9 mouse cellular contexts compared by ENCODE assay signal in the genomic region with DNA sequence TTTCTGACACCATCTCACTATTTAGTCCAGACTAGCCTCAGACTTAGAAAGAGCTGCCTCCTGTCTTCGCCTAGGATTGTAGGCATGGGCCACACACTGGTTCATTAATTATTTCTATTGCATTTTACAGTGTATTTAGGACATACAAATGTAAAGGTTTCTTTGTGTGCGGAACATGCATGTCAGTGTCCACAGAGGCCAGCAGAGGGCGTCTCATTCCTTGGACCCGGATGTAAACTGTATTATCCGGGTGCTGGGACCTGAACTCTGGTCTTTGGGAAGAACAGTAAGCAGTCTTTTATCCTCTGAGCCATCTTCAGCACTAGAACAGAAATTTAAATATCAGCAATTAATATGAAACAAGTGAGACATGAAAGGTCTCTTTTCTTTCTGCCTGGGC. TPM values are rescaled to one million over a fixed set of nuclear protein-coding genes. Genes with fewer than 3 reads are reported as not detected.
DNase-seq lines count a peak whose midpoint lies in the region; ATAC-seq and TF ChIP-seq lines count a peak whose summit lies in the region.
"Had no signal": no experiment of that assay in that cellular context is flagged by ENCODE, and none has a peak within 500 bp of the region (broad histone marks: within the 10 kb centered on the region; RNA-seq: fewer than 3 reads in every experiment).

No protein-coding gene starts in this region.

- peak; percentile 33; the same call in 1 of the 2 replicates for TF ChIP-seq CTCF in lung, adult 2 months (IDR thresholded peaks at IDR 0.05; ENCODE audit: insufficient read depth, low read length)
- TF ChIP-seq CTCF in bone marrow, adult 2 months (IDR thresholded peaks at IDR 0.05; ENCODE audit: control insufficient read depth, insufficient read depth, low read length): peak; percentile 39; the same call in 1 of the 2 replicates

- no peak overlapping the region for H3K4me3 ChIP-seq in lung, adult 2 months (replicated peaks; ENCODE audit: extremely low read depth, low read depth, low read length)
- H3K4me3 ChIP-seq in bone marrow, adult 2 months (replicated peaks; ENCODE audit: control insufficient read depth, low read depth, low read length): no peak overlapping the region
- peak overlapping the region; percentile 96; the same call in 1 of the 2 replicates for H3K4me3 ChIP-seq in hindbrain, embryonic 12.5 days

- H3K4me1 ChIP-seq in lung, adult 2 months (ENCODE audit: control insufficient read depth, insufficient read depth, low read length): peaks cover 3% of the 10 kb centered on the region
- no peaks in the 10 kb centered on the region for H3K4me1 ChIP-seq in bone marrow, adult 2 months (ENCODE audit: control insufficient read depth, insufficient read depth, low read length)
- H3K4me1 ChIP-seq in hindbrain, embryonic 12.5 days: peaks cover 26% of the 10 kb centered on the region

- H3K36me3 ChIP-seq in hindbrain, embryonic 12.5 days: peaks cover 30% of the 10 kb centered on the region

- H3K27me3 ChIP-seq in hindbrain, embryonic 12.5 days: no peaks in the 10 kb centered on the region

- TF ChIP-seq POLR2A in lung, adult 2 months (IDR thresholded peaks at IDR 0.05; ENCODE audit: borderline replicate concordance, extremely low read depth, low read depth, low read length): no peak
- no peak for TF ChIP-seq POLR2A in bone marrow, adult 2 months (IDR thresholded peaks at IDR 0.05; ENCODE audit: borderline replicate concordance, control insufficient read depth, low read depth, low read length)

- H3K27ac ChIP-seq in bone marrow, adult 2 months (ENCODE audit: control insufficient read depth, insufficient read depth, low read depth, low read length, poor library complexity): no peak overlapping the region
- no peak overlapping the region for H3K27ac ChIP-seq in hindbrain, embryonic 12.5 days

- 79% methylated on average over 5 of the region's 5 CpGs for WGBS in lung, adult 2 months
- WGBS in bone marrow, adult 2 months: 71% methylated on average over 5 of the region's 5 CpGs
- WGBS in hindbrain, embryonic 12.5 days: 78% methylated on average over 5 of the region's 5 CpGs

- H3K9me3 ChIP-seq in hindbrain, embryonic 12.5 days (replicated peaks): no peaks in the 10 kb centered on the region

- ATAC-seq in hindbrain, embryonic 12.5 days (ENCODE audit: low FRiP score): no peak

- DNase-seq in lung, adult 2 months: no peak
- DNase-seq in lung, postnatal 10 days: no peak
- DNase-seq in naive thymus-derived CD4-positive, alpha-beta T cell, adult 2 months (ENCODE audit: low read depth): peak; percentile 33
- no peak for DNase-seq in urinary bladder, adult 18-20 months (ENCODE audit: low spot score in 2 of 2)
- no peak for DNase-seq in yolk sac, embryonic 10.5 days (ENCODE audit: low spot score)
- DNase-seq in cerebellum, adult 9-11 months: no peak
- DNase-seq: heart, adult 18-20 months had no signal

- no peak overlapping the region for H3K9ac ChIP-seq in hindbrain, embryonic 12.5 days

- peak overlapping the region; percentile 60 for H3K4me2 ChIP-seq in hindbrain, embryonic 12.5 days (replicated peaks)

RNA-seq across cellular contexts. Expression of a gene that starts 16.5 kb away (rescaled TPM):
- polyA plus RNA-seq in lung, adult 2 months (2012; rRNA removed): 61.1 and 70.7 TPM in 2 replicates
- 65.7 and 70.2 TPM in 2 replicates for polyA plus RNA-seq in bone marrow, adult 2 months (2011; ENCODE audit: insufficient read depth, insufficient read length, low replicate concordance, missing spikeins)
- 203 and 206 TPM in 2 replicates for polyA plus RNA-seq in hindbrain, embryonic 12.5 days (2016; fragmentation: Nextera tagmentation; extraction: Ambion mirVana)

RNA-seq across cellular contexts. Expression of a gene that starts 16.7 kb away (rescaled TPM):
- 11.5 and 11.9 TPM in 2 replicates for polyA plus RNA-seq in lung, adult 2 months (2012; rRNA removed)
- polyA plus RNA-seq in bone marrow, adult 2 months (2011; ENCODE audit: insufficient read depth, insufficient read length, low replicate concordance, missing spikeins): 25.1 and 41.4 TPM in 2 replicates
- polyA plus RNA-seq in hindbrain, embryonic 12.5 days (2016; fragmentation: Nextera tagmentation; extraction: Ambion mirVana): 211 and 225 TPM in 2 replicates
